Mouse (Mus musculus): ENCODE data around the gene Olfr847.

Olfr847 gene

GRCm38 (mm10) chr9:19378569-19378968, at the start of gene Olfr847:
Gene Olfr847, minus strand, starts transcription at chr9:19378669.
- DNase-seq (ENCODE audit: low spot score), result no peak

- DNase-seq (ENCODE audit: low spot score), result no peak
Measured at GRCm38 (mm10) chr9:19363905-19364304, 14.6 kb downstream of the Olfr847 start, which contains the start of gene Olfr846. Gene Olfr846, minus strand, starts transcription at chr9:19364005.

GRCm38 (mm10) chr9:19336157-19336556, 42.3 kb downstream of the Olfr847 start, which contains the start of gene Olfr845:
Gene Olfr845, plus strand, starts transcription at chr9:19336457.
- no peak for DNase-seq (ENCODE audit: low spot score)

Measured in lung, postnatal 25 days (tissue).